Comparison of ENCODE assay signal across 18 mouse cellular contexts in genomic region chr19:58120661-58121060, GRCm38 (mm10).
"Had no signal": no experiment of that assay in that cellular context is flagged by ENCODE, and none has a peak within 500 bp of the region (broad histone marks: within the 10 kb centered on the region; RNA-seq: fewer than 3 reads in every experiment).

No protein-coding gene starts in this region.

- DNase-seq: lung, adult 18-20 months; lung, embryonic 14.5 days; lung, postnatal 10 days; lung, postnatal 4 days; retina, postnatal 1 day; right cerebral cortex, adult 18-20 months; right cerebral cortex, postnatal 25 days; right cerebral cortex, postnatal 4 days; spleen, adult 18-20 months; thymus, adult 18-20 months; thymus, postnatal 14 days; thymus, postnatal 36 days had no signal

- H3K36me3 ChIP-seq: midbrain, embryonic 10.5 days; midbrain, embryonic 13.5 days; neural tube, embryonic 13.5 days; neural tube, embryonic 15.5 days had no signal

- H3K9me3 ChIP-seq: midbrain, embryonic 10.5 days; midbrain, embryonic 13.5 days; neural tube, embryonic 13.5 days; neural tube, embryonic 15.5 days had no signal

- H3K27ac ChIP-seq: midbrain, embryonic 13.5 days; neural tube, embryonic 13.5 days; neural tube, embryonic 15.5 days had no signal

- H3K4me2 ChIP-seq: lung, embryonic 14.5 days; midbrain, embryonic 13.5 days; neural tube, embryonic 13.5 days; neural tube, embryonic 15.5 days had no signal

- H3K27me3 ChIP-seq: midbrain, embryonic 13.5 days; neural tube, embryonic 13.5 days; neural tube, embryonic 15.5 days had no signal

- H3K9ac ChIP-seq: lung, embryonic 14.5 days; midbrain, embryonic 13.5 days; neural tube, embryonic 13.5 days; neural tube, embryonic 15.5 days had no signal

- ATAC-seq: midbrain, embryonic 13.5 days; midbrain, embryonic 16.5 days had no signal

- H3K4me3 ChIP-seq: midbrain, embryonic 10.5 days; midbrain, embryonic 13.5 days; myocyte; neural tube, embryonic 13.5 days; neural tube, embryonic 15.5 days had no signal
